Mouse (Mus musculus): ENCODE results near the gene Sema5b.

GRCm38 (mm10) chr16:35500342-35500741 lies 40.6 kb upstream of the Sema5b start:
- TF ChIP-seq CTCF (IDR thresholded peaks at IDR 0.05), result no peak
- TF ChIP-seq EP300 (IDR thresholded peaks at IDR 0.05), result no peak
